Mouse (Mus musculus): ENCODE results near the gene Spp2. TPM values are rescaled to one million over a fixed set of nuclear protein-coding genes. Genes with fewer than 3 reads are reported as not detected.

The Spp2 gene
- polyA plus RNA-seq, 1 experiment from 2014 or later, result not detected

DNA sequence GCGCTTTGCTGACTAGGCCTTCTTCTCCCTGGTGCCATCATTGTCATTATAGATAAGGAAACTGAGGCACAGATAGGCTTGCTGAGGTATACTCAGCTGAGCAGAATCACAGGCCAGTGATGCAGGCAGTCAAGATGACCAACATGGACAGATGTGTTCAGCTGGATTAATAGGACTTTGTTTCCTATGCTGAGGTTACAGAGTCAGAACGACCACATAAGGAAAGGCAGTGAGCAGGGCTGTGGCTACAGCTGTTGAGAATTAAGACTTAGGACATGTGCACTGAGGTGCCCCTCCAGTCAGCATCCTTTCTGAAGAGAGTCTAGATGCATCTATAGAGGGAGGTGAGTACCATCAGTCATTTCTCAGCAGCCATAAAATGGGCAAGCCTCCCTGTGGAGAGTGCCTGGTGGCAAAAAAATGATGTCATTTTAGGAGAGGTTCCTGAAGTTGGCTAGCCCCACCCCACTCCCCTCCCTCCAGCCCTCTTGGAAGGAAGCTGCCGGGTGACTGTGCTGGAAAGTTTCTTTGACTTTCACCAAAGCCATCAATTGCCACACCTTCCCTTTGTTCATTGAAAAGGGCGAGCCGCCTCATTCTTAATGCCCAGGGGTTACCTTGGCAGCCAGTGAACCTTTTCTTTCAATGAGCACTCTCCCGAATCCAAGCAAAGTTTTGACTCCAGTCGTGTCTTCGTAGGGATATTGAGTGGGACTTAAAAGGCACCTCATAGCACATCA, 59.7 kb downstream of the Spp2 start:
- 74% methylated on average over 8 of the region's 8 CpGs for WGBS

DNA sequence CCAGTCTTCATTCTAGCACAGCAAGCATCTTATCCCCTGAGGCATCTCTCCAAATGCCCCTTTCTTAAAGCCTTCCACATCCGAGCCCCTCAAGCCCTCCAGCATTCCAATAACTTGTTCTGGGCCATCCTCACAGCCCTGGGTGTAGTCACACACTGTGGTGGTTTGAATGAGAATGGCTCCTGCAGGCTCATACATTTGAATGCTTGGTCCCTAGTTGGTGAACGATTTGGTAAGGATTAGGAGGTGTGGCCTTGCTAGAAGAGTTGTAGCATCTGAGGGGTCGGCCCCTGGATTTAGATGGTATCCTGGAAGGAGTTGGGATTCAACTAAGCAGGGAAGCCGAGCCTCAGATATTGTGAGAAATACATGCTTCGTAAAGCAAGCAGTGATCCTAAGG, 61.1 kb downstream of the Spp2 start:
- Histone ChIP-seq H3K36me3 (ENCODE audit: control insufficient read depth, insufficient read depth, low read length) (no peaks in the 10 kb centered on the region), H3K27ac (ENCODE audit: low read depth, low read length) (no peak overlapping the region), H3K27me3 (ENCODE audit: control insufficient read depth, insufficient read depth, low read length) (no peaks in the 10 kb centered on the region), H3K9me3 (ENCODE audit: control insufficient read depth, low read length) (no peaks in the 10 kb centered on the region), H3K9ac (ENCODE audit: low read depth, low read length) (no peak overlapping the region), H3K4me3 (ENCODE audit: low read depth, low read length) (no peak overlapping the region), H3K4me1 (replicated peaks; ENCODE audit: control insufficient read depth, insufficient read depth, low read length) (no peaks in the 10 kb centered on the region), H3K4me2 (replicated peaks; ENCODE audit: low read depth, low read length) (no peak overlapping the region)
- ATAC-seq (ENCODE audit: low FRiP score) (no peak), DNase-seq (ENCODE audit: low spot score) (no peak)
- 86% methylated on average over 5 of the region's 5 CpGs for WGBS

More for the DNA sequence above, 59.7 kb downstream of the Spp2 start:
- no peaks in the 10 kb centered on the region for H3K9me3 ChIP-seq (ENCODE audit: control insufficient read depth, low read length)
- no peak overlapping the region for H3K9ac ChIP-seq (ENCODE audit: low read depth, low read length)
- no peaks in the 10 kb centered on the region for H3K36me3 ChIP-seq (ENCODE audit: control insufficient read depth, insufficient read depth, low read length)
- no peak overlapping the region for H3K27ac ChIP-seq (ENCODE audit: low read depth, low read length)
- DNase-seq (ENCODE audit: low spot score) (no peak), ATAC-seq (ENCODE audit: low FRiP score) (no peak)
- no peaks in the 10 kb centered on the region for H3K27me3 ChIP-seq (ENCODE audit: control insufficient read depth, insufficient read depth, low read length)
- H3K4me2 ChIP-seq (replicated peaks; ENCODE audit: low read depth, low read length), result no peak overlapping the region
- no peak overlapping the region for H3K4me3 ChIP-seq (ENCODE audit: low read depth, low read length)
- no peaks in the 10 kb centered on the region for H3K4me1 ChIP-seq (replicated peaks; ENCODE audit: control insufficient read depth, insufficient read depth, low read length)

DNA sequence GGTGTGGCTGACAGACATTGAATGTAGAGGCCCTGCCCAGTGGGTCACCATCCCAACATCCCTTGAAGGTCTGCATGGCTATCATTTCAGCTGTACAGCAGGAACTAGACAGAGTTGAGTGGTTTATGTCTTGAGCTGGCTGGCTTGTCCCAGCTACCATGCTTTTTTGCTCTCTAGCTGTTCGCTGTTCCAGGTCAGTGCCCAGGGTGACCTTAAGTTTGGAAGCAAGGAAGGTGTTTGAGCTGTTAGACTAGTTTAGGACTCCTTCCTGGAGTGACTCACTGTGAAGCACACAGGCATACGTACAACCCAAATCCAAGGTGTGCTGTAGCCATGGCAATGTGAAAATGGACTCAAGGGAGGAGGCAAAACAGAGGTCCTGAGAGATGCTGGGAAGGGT, 61.6 kb downstream of the Spp2 start:
- ATAC-seq (ENCODE audit: low FRiP score) (no peak), DNase-seq (ENCODE audit: low spot score) (no peak)
- no peaks in the 10 kb centered on the region for H3K36me3 ChIP-seq (ENCODE audit: control insufficient read depth, insufficient read depth, low read length)
- 93% methylated on average over 2 of the region's 2 CpGs for WGBS
- no peak overlapping the region for H3K4me3 ChIP-seq (ENCODE audit: low read depth, low read length)
- no peak overlapping the region for H3K9ac ChIP-seq (ENCODE audit: low read depth, low read length)
- no peaks in the 10 kb centered on the region for H3K9me3 ChIP-seq (ENCODE audit: control insufficient read depth, low read length)
- no peaks in the 10 kb centered on the region for H3K4me1 ChIP-seq (replicated peaks; ENCODE audit: control insufficient read depth, insufficient read depth, low read length)
- no peak overlapping the region for H3K27ac ChIP-seq (ENCODE audit: low read depth, low read length)
- H3K4me2 ChIP-seq (replicated peaks; ENCODE audit: low read depth, low read length), result no peak overlapping the region
- H3K27me3 ChIP-seq (ENCODE audit: control insufficient read depth, insufficient read depth, low read length), result no peaks in the 10 kb centered on the region

DNA sequence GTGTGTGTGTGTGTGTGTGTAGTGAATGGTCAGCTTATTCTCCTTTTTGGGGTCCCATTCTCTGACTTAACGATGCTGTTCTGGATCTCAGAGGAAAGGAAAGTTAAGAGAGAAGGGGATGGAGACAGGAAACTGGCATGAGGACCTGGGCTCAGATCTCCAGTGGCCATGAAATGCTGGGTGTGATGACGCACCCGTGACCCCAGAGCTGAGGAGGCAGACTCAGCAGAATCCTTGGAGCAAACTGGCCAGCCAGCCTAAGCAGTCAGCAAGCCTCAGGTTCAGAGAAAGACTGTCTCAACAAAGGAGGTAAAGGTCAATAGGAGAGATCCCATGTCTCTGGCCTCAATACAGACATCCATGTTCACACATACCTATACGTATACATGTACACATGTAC, 63.0 kb downstream of the Spp2 start:
- Histone ChIP-seq H3K4me3 (ENCODE audit: low read depth, low read length) (no peak overlapping the region), H3K36me3 (ENCODE audit: control insufficient read depth, insufficient read depth, low read length) (no peaks in the 10 kb centered on the region), H3K27ac (ENCODE audit: low read depth, low read length) (no peak overlapping the region), H3K9me3 (ENCODE audit: control insufficient read depth, low read length) (no peaks in the 10 kb centered on the region), H3K4me1 (replicated peaks; ENCODE audit: control insufficient read depth, insufficient read depth, low read length) (no peaks in the 10 kb centered on the region), H3K27me3 (ENCODE audit: control insufficient read depth, insufficient read depth, low read length) (no peaks in the 10 kb centered on the region), H3K9ac (ENCODE audit: low read depth, low read length) (no peak overlapping the region), H3K4me2 (replicated peaks; ENCODE audit: low read depth, low read length) (no peak overlapping the region)
- ATAC-seq (ENCODE audit: low FRiP score) (no peak), DNase-seq (ENCODE audit: low spot score) (no peak)
- WGBS, result 95% methylated on average over 4 of the region's 4 CpGs

DNA sequence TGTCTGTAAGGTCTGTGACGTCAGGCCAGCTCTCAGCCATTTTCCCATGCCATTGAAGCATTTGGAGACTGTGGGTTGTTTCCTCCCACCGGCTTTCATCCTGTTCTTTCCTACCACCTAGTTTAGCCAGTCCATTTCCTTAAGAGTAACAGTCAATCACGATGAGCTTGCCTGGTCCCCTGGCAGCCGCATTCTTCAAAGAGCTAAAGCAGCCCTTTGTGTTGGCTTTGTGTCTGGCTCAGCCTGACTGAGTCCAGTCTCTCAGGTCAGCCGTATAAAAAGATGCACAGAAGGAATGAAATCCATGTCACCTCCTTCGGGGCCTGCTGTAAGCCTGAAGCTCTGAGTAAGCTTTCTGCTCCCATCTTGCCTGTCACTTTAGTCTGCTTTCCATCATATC, 65.5 kb downstream of the Spp2 start:
- H3K27ac ChIP-seq (ENCODE audit: low read depth, low read length), result no peak overlapping the region
- no peaks in the 10 kb centered on the region for H3K27me3 ChIP-seq (ENCODE audit: control insufficient read depth, insufficient read depth, low read length)
- ATAC-seq (ENCODE audit: low FRiP score), result no peak
- WGBS, result 18% methylated on average over 6 of the region's 6 CpGs
- H3K36me3 ChIP-seq (ENCODE audit: control insufficient read depth, insufficient read depth, low read length), result no peaks in the 10 kb centered on the region
- no peak overlapping the region for H3K9ac ChIP-seq (ENCODE audit: low read depth, low read length)
- no peak overlapping the region for H3K4me3 ChIP-seq (ENCODE audit: low read depth, low read length)
- no peaks in the 10 kb centered on the region for H3K9me3 ChIP-seq (ENCODE audit: control insufficient read depth, low read length)
- H3K4me1 ChIP-seq (replicated peaks; ENCODE audit: control insufficient read depth, insufficient read depth, low read length), result no peaks in the 10 kb centered on the region
- DNase-seq (ENCODE audit: low spot score), result no peak
- H3K4me2 ChIP-seq (replicated peaks; ENCODE audit: low read depth, low read length), result no peak overlapping the region

DNA sequence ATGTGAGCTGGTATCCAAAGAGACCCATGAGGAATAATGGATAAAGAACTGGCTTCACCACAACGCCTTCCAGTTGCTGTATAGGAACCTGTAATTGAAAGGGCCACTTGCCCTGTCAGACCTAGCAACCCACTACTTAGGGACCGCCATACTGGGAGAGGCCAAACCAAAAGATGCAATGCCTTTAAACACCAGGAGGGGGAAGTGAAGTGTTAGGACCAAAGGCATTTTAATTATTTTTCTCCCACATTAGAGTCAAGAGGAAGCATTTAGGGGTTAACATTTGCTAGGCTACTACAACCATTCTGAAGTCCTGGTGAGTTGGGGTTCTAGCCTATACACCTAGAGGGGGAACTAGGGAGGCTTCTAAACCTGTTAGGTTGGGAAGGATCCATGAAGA, 67.1 kb downstream of the Spp2 start:
- Histone ChIP-seq H3K9me3 (ENCODE audit: control insufficient read depth, low read length) (no peaks in the 10 kb centered on the region), H3K4me3 (ENCODE audit: low read depth, low read length) (no peak overlapping the region), H3K4me2 (replicated peaks; ENCODE audit: low read depth, low read length) (no peak overlapping the region), H3K27me3 (ENCODE audit: control insufficient read depth, insufficient read depth, low read length) (no peaks in the 10 kb centered on the region), H3K9ac (ENCODE audit: low read depth, low read length) (no peak overlapping the region), H3K27ac (ENCODE audit: low read depth, low read length) (no peak overlapping the region), H3K4me1 (replicated peaks; ENCODE audit: control insufficient read depth, insufficient read depth, low read length) (no peaks in the 10 kb centered on the region), H3K36me3 (ENCODE audit: control insufficient read depth, insufficient read depth, low read length) (no peaks in the 10 kb centered on the region)
- DNase-seq (ENCODE audit: low spot score) (peak; percentile 36), ATAC-seq (ENCODE audit: low FRiP score) (no peak)
- 68% methylated on average over 2 of the region's 2 CpGs for WGBS

DNA sequence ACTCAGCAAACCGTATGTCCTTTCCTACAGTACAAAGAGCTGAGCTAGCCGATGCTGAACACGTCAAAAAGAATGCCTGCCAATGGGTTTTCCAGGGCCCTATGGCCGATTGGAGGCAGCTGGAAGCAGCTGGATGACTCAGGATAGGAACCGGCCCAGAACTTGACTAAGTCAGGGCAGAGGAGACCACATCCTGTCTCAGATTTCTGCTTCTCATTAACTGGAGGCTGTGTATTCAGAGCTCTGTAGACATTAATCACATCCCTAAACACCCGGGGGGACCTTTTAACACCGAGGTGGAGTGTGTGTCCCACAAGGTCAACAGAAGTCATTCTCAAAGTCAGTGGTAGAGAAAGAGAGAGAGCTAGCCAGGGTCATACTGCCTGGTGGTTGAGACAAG, 67.8 kb downstream of the Spp2 start:
- no peak overlapping the region for H3K27ac ChIP-seq (ENCODE audit: low read depth, low read length)
- DNase-seq (ENCODE audit: low spot score), result no peak

DNA sequence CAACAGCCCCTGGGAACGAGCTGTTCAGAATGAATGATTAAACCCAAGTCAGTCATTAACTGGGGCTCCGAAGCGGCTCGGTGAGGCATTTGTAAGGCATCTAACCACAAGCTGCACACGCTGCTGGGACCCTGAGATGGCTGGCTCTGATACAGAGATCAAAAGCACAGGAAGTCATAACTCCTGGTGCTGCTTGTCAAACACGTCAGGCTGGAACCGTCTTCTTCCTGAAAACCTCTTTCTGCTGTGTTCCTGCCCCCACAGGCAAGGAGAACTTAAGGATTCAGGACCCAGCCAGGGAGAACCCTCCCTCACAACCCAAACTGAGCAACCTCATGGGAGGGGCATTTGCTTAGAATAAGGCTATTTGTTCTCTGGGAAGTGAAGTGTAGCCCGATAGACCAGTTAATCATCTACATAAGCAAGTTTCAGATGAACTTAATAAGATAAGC, 68.8 kb downstream of the Spp2 start:
- Histone ChIP-seq H3K4me1 (replicated peaks; ENCODE audit: control insufficient read depth, insufficient read depth, low read length) (no peaks in the 10 kb centered on the region), H3K9me3 (ENCODE audit: control insufficient read depth, low read length) (no peaks in the 10 kb centered on the region), H3K27me3 (ENCODE audit: control insufficient read depth, insufficient read depth, low read length) (no peaks in the 10 kb centered on the region), H3K36me3 (ENCODE audit: control insufficient read depth, insufficient read depth, low read length) (no peaks in the 10 kb centered on the region), H3K4me3 (ENCODE audit: low read depth, low read length) (no peak overlapping the region), H3K9ac (ENCODE audit: low read depth, low read length) (no peak overlapping the region), H3K27ac (ENCODE audit: low read depth, low read length) (no peak overlapping the region), H3K4me2 (replicated peaks; ENCODE audit: low read depth, low read length) (no peak overlapping the region)
- DNase-seq (ENCODE audit: low spot score) (peak; percentile 25), ATAC-seq (ENCODE audit: low FRiP score) (no peak)
- WGBS, result 22% methylated on average over 8 of the region's 8 CpGs

More for the DNA sequence above, 67.8 kb downstream of the Spp2 start:
- Histone ChIP-seq H3K4me2 (replicated peaks; ENCODE audit: low read depth, low read length) (no peak overlapping the region), H3K27me3 (ENCODE audit: control insufficient read depth, insufficient read depth, low read length) (no peaks in the 10 kb centered on the region), H3K36me3 (ENCODE audit: control insufficient read depth, insufficient read depth, low read length) (no peaks in the 10 kb centered on the region), H3K4me1 (replicated peaks; ENCODE audit: control insufficient read depth, insufficient read depth, low read length) (no peaks in the 10 kb centered on the region), H3K9me3 (ENCODE audit: control insufficient read depth, low read length) (no peaks in the 10 kb centered on the region), H3K4me3 (ENCODE audit: low read depth, low read length) (no peak overlapping the region), H3K9ac (ENCODE audit: low read depth, low read length) (no peak overlapping the region)
- WGBS, result 44% methylated on average over 7 of the region's 7 CpGs
- ATAC-seq (ENCODE audit: low FRiP score), result no peak
